Mouse (Mus musculus): Measurements from ENCODE around the gene Cabp7. TPM values are rescaled to one million over a fixed set of nuclear protein-coding genes. Genes with fewer than 3 reads are reported as not detected.

The Cabp7 gene
- polyA plus RNA-seq, 1 experiment from 2014 or later = 0.12 TPM

GRCm38 (mm10) chr11:4736355-4736754 is 10.2 kb downstream of the Cabp7 start:
- no peak for ATAC-seq (ENCODE audit: low FRiP score, low TSS enrichment)
- 57% methylated on average over 6 of the region's 6 CpGs for WGBS
- H3K36me3 ChIP-seq (ENCODE audit: insufficient read depth, low read length) = no peaks in the 10 kb centered on the region

DNA sequence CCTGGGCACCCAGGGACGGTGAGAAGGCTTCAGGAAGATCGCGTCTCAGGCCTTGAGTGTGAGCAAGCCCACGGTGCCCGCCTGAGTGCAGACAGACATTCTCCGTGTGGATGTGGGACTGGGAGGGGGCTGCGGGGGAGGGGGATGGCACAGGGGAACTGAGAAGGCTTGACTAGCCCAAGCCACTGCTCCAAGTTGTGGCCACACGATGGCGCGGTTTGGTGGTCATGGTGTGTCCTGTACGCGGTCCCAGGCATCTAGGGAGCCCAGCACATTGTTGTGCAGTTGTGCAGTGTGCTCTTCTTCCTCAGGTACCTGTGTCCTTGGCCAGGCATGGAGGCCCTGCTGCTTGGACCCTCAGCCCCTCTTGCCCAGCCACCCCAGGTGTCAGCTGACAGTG is 12.4 kb downstream of the Cabp7 start:
- Histone ChIP-seq H3K4me3 (ENCODE audit: low read length) (no peak overlapping the region), H3K9ac (replicated peaks; ENCODE audit: low read length) (no peak overlapping the region), H3K4me1 (ENCODE audit: insufficient read depth, low read length) (0 out of 2 replicates have a peak, but pooled peaks cover 3% of the 10 kb centered on the region), H3K27me3 (ENCODE audit: insufficient read depth, low read length) (no peaks in the 10 kb centered on the region), H3K9me3 (ENCODE audit: low read length) (no peaks in the 10 kb centered on the region), H3K27ac (ENCODE audit: low read length) (no peak overlapping the region), H3K4me2 (replicated peaks; ENCODE audit: low read depth, low read length) (no peak overlapping the region), H3K36me3 (ENCODE audit: insufficient read depth, low read length) (no peaks in the 10 kb centered on the region)
- ATAC-seq (ENCODE audit: low FRiP score, low TSS enrichment) = no peak
- WGBS = 33% methylated on average over 12 of the region's 12 CpGs

More at GRCm38 (mm10) chr11:4736355-4736754, 10.2 kb downstream of the Cabp7 start:
- Histone ChIP-seq H3K27ac (ENCODE audit: low read length) (no peak overlapping the region), H3K4me3 (ENCODE audit: low read length) (no peak overlapping the region), H3K9ac (replicated peaks; ENCODE audit: low read length) (no peak overlapping the region), H3K9me3 (ENCODE audit: low read length) (no peaks in the 10 kb centered on the region), H3K27me3 (ENCODE audit: insufficient read depth, low read length) (no peaks in the 10 kb centered on the region), H3K4me2 (replicated peaks; ENCODE audit: low read depth, low read length) (no peak overlapping the region), H3K4me1 (ENCODE audit: insufficient read depth, low read length) (no peaks in the 10 kb centered on the region)

DNA sequence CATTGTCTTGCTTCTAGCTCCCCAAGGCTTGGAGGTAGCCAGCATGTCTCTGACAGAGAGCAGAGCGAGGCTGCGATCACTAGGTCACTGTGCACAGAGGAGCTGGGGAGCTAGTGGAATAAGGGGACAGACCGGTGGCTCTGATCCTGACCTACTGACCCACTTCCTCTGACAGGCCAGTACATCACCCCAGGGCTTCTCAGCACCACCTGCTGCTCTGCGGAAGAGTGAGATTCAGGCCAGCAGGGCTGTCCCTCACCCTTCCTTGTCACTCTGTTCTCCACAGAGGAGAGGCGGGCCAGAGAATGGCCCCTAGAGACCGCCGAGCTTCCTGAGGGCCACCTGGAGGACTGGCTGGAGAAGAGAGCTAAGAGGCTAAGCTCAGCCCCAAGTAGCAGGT is 14.8 kb downstream of the Cabp7 start:
- Histone ChIP-seq H3K4me1 (ENCODE audit: insufficient read depth, low read length) (0 out of 2 replicates have a peak, but pooled peaks cover 3% of the 10 kb centered on the region), H3K9ac (replicated peaks; ENCODE audit: low read length) (no peak overlapping the region), H3K9me3 (ENCODE audit: low read length) (no peaks in the 10 kb centered on the region), H3K27me3 (ENCODE audit: insufficient read depth, low read length) (no peaks in the 10 kb centered on the region), H3K4me3 (ENCODE audit: low read length) (no peak overlapping the region), H3K36me3 (ENCODE audit: insufficient read depth, low read length) (no peaks in the 10 kb centered on the region), H3K4me2 (replicated peaks; ENCODE audit: low read depth, low read length) (no peak overlapping the region), H3K27ac (ENCODE audit: low read length) (no peak overlapping the region)
- no peak for ATAC-seq (ENCODE audit: low FRiP score, low TSS enrichment)
- 64% methylated on average over 7 of the region's 7 CpGs for WGBS

GRCm38 (mm10) chr11:4730913-4731312 is 15.7 kb downstream of the Cabp7 start:
- Histone ChIP-seq H3K9ac (replicated peaks; ENCODE audit: low read length) (no peak overlapping the region), H3K4me3 (ENCODE audit: low read length) (no peak overlapping the region), H3K36me3 (ENCODE audit: insufficient read depth, low read length) (no peaks in the 10 kb centered on the region), H3K9me3 (ENCODE audit: low read length) (no peaks in the 10 kb centered on the region), H3K27me3 (ENCODE audit: insufficient read depth, low read length) (no peaks in the 10 kb centered on the region), H3K4me2 (replicated peaks; ENCODE audit: low read depth, low read length) (no peak overlapping the region), H3K4me1 (ENCODE audit: insufficient read depth, low read length) (0 out of 2 replicates have a peak, but pooled peaks cover 3% of the 10 kb centered on the region), H3K27ac (ENCODE audit: low read length) (no peak overlapping the region)
- ATAC-seq (ENCODE audit: low FRiP score, low TSS enrichment) = no peak
- WGBS = 79% methylated on average over 5 of the region's 5 CpGs

DNA sequence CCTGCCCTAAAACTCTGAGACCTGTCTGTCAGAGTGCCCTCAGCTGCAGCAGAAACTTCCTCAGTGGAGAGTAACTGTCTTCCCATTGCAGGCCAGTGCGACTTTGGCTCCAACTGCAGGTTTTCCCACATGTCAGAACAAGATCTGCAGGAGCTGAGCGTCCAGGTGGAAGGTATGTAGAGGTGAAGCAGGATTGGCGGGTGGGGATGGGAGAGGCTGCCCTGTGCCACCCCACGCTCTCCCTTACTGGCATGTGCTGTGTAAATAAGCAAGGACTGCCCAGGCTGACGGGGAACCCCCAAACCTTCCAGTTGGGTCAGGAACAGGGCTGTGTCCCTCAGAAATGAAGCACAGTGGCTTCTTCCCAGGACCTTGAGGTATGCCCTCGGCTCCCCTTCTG is 16.5 kb downstream of the Cabp7 start:
- Histone ChIP-seq H3K4me3 (ENCODE audit: low read length) (no peak overlapping the region), H3K9me3 (ENCODE audit: low read length) (no peaks in the 10 kb centered on the region), H3K27me3 (ENCODE audit: insufficient read depth, low read length) (no peaks in the 10 kb centered on the region), H3K36me3 (ENCODE audit: insufficient read depth, low read length) (peaks cover 7% of the 10 kb centered on the region; the same call in 1 of the 2 replicates), H3K9ac (replicated peaks; ENCODE audit: low read length) (no peak overlapping the region), H3K27ac (ENCODE audit: low read length) (no peak overlapping the region), H3K4me2 (replicated peaks; ENCODE audit: low read depth, low read length) (no peak overlapping the region), H3K4me1 (ENCODE audit: insufficient read depth, low read length) (0 out of 2 replicates have a peak, but pooled peaks cover 3% of the 10 kb centered on the region)
- 73% methylated on average over 6 of the region's 6 CpGs for WGBS
- no peak for ATAC-seq (ENCODE audit: low FRiP score, low TSS enrichment)

GRCm38 (mm10) chr11:4729603-4730002 is 17.0 kb downstream of the Cabp7 start:
- WGBS = 57% methylated on average over 12 of the region's 12 CpGs
- no peaks in the 10 kb centered on the region for H3K27me3 ChIP-seq (ENCODE audit: insufficient read depth, low read length)
- no peak overlapping the region for H3K4me2 ChIP-seq (replicated peaks; ENCODE audit: low read depth, low read length)
- no peak for ATAC-seq (ENCODE audit: low FRiP score, low TSS enrichment)
- peaks cover 11% of the 10 kb centered on the region; the same call in 1 of the 2 replicates for H3K36me3 ChIP-seq (ENCODE audit: insufficient read depth, low read length)
- H3K9ac ChIP-seq (replicated peaks; ENCODE audit: low read length) = no peak overlapping the region
- no peaks in the 10 kb centered on the region for H3K9me3 ChIP-seq (ENCODE audit: low read length)
- 0 out of 2 replicates have a peak, but pooled peaks cover 3% of the 10 kb centered on the region for H3K4me1 ChIP-seq (ENCODE audit: insufficient read depth, low read length)
- no peak overlapping the region for H3K4me3 ChIP-seq (ENCODE audit: low read length)
- no peak overlapping the region for H3K27ac ChIP-seq (ENCODE audit: low read length)

GRCm38 (mm10) chr11:4721728-4722127 is 24.9 kb downstream of the Cabp7 start:
- Histone ChIP-seq H3K9ac (replicated peaks; ENCODE audit: low read length) (no peak overlapping the region), H3K9me3 (ENCODE audit: low read length) (no peaks in the 10 kb centered on the region), H3K4me1 (ENCODE audit: insufficient read depth, low read length) (peaks cover 9% of the 10 kb centered on the region; the same call in 1 of the 2 replicates), H3K36me3 (ENCODE audit: insufficient read depth, low read length) (peaks cover 11% of the 10 kb centered on the region; the same call in 1 of the 2 replicates), H3K27ac (ENCODE audit: low read length) (no peak overlapping the region), H3K4me2 (replicated peaks; ENCODE audit: low read depth, low read length) (no peak overlapping the region), H3K27me3 (ENCODE audit: insufficient read depth, low read length) (no peaks in the 10 kb centered on the region), H3K4me3 (ENCODE audit: low read length) (no peak overlapping the region)
- WGBS = 60% methylated on average over 8 of the region's 8 CpGs
- no peak for ATAC-seq (ENCODE audit: low FRiP score, low TSS enrichment)

- Histone ChIP-seq H3K36me3 (ENCODE audit: insufficient read depth, low read length) (peaks cover 11% of the 10 kb centered on the region; the same call in 1 of the 2 replicates), H3K9me3 (ENCODE audit: low read length) (no peaks in the 10 kb centered on the region), H3K27me3 (ENCODE audit: insufficient read depth, low read length) (no peaks in the 10 kb centered on the region), H3K4me3 (ENCODE audit: low read length) (no peak overlapping the region), H3K4me2 (replicated peaks; ENCODE audit: low read depth, low read length) (no peak overlapping the region), H3K4me1 (ENCODE audit: insufficient read depth, low read length) (peaks cover 9% of the 10 kb centered on the region; the same call in 1 of the 2 replicates), H3K27ac (ENCODE audit: low read length) (no peak overlapping the region), H3K9ac (replicated peaks; ENCODE audit: low read length) (no peak overlapping the region)
- WGBS = 45% methylated on average over 7 of the region's 7 CpGs
- ATAC-seq (ENCODE audit: low FRiP score, low TSS enrichment) = no peak
These were observed 25.5 kb downstream of the Cabp7 start for GRCm38 (mm10) chr11:4720900-4721580.

- Histone ChIP-seq H3K4me1 (ENCODE audit: insufficient read depth, low read length) (peaks cover 9% of the 10 kb centered on the region; the same call in 1 of the 2 replicates), H3K9ac (replicated peaks; ENCODE audit: low read length) (no peak overlapping the region), H3K27ac (ENCODE audit: low read length) (no peak overlapping the region), H3K4me2 (replicated peaks; ENCODE audit: low read depth, low read length) (no peak overlapping the region), H3K27me3 (ENCODE audit: insufficient read depth, low read length) (no peaks in the 10 kb centered on the region), H3K4me3 (ENCODE audit: low read length) (no peak overlapping the region), H3K36me3 (ENCODE audit: insufficient read depth, low read length) (peaks cover 6% of the 10 kb centered on the region; the same call in 1 of the 2 replicates), H3K9me3 (ENCODE audit: low read length) (no peaks in the 10 kb centered on the region)
- ATAC-seq (ENCODE audit: low FRiP score, low TSS enrichment) = no peak
- 50% methylated on average over 11 of the region's 11 CpGs for WGBS
These were observed 26.2 kb downstream of the Cabp7 start for GRCm38 (mm10) chr11:4720393-4720792.

GRCm38 (mm10) chr11:4719961-4720360 is 26.6 kb downstream of the Cabp7 start:
- no peaks in the 10 kb centered on the region for H3K27me3 ChIP-seq (ENCODE audit: insufficient read depth, low read length)
- no peaks in the 10 kb centered on the region for H3K9me3 ChIP-seq (ENCODE audit: low read length)
- peaks cover 9% of the 10 kb centered on the region; the same call in 1 of the 2 replicates for H3K4me1 ChIP-seq (ENCODE audit: insufficient read depth, low read length)
- H3K4me2 ChIP-seq (replicated peaks; ENCODE audit: low read depth, low read length) = no peak overlapping the region
- H3K9ac ChIP-seq (replicated peaks; ENCODE audit: low read length) = no peak overlapping the region
- peaks cover 2% of the 10 kb centered on the region; the same call in 1 of the 2 replicates for H3K36me3 ChIP-seq (ENCODE audit: insufficient read depth, low read length)
- ATAC-seq (ENCODE audit: low FRiP score, low TSS enrichment) = no peak
- H3K4me3 ChIP-seq (ENCODE audit: low read length) = no peak overlapping the region
- no peak overlapping the region for H3K27ac ChIP-seq (ENCODE audit: low read length)
- WGBS = 87% methylated on average over 9 of the region's 9 CpGs

All from kidney, embryonic 16.5 days (tissue).